Mouse (Mus musculus) small intestine, adult 2 months (tissue): ENCODE measurements around the gene Rbm44.

Experiments used
- CTCF ChIP-seq: fragments of 200-500 bp; IDR thresholded peaks from 2 replicates; pipeline ENCODE4 v1.5.1; 2012; ENCODE audit warnings: low read depth, mild to moderate bottlenecking, control low read depth, inconsistent platforms, low read length, moderate library complexity, mixed read lengths; ENCODE audit not compliant: insufficient replicate concordance, insufficient read length; ENCODE audit errors: extremely low read depth
- POLR2A ChIP-seq: fragments of 200-500 bp; IDR thresholded peaks from 2 replicates; pipeline ENCODE4 v1.6.1; 2012; ENCODE audit warnings: low read depth, mild to moderate bottlenecking, control low read depth, inconsistent platforms, low read length, moderate library complexity

GRCm38 (mm10) chr1:91192184-91192583 lies 47.3 kb downstream of the Rbm44 start:
- no peak for TF ChIP-seq CTCF
- TF ChIP-seq POLR2A: no peak
